Mouse (Mus musculus) layer of hippocampus, adult 8-10 months (tissue): ENCODE results near the gene Lrmda. TPM values are rescaled to one million over a fixed set of nuclear protein-coding genes. Genes with fewer than 3 reads are reported as not detected.

Experiments used
- DNase-seq, 2 experiments: peaks; one replicate each; pipeline ENCODE4 v3.0.0; 2022; ENCODE audit warnings: low spot score in 2 of 2
- microRNA-seq, 2 experiments: library from miRNA; unstranded; fragments of <30 nt; microRNA quantifications; one replicate each; pipeline ENCODE4 v1.2.0; 2022
- total RNA-seq, 4 experiments: library from RNA; stranded (reverse); gene quantifications; 2 replicates each; pipeline ENCODE4 v1.2.4; 2022

Lrmda gene
- total RNA-seq, 4 experiments from 2014 or later = 0.59 to 4.9 (median 1.8) TPM

DNA sequence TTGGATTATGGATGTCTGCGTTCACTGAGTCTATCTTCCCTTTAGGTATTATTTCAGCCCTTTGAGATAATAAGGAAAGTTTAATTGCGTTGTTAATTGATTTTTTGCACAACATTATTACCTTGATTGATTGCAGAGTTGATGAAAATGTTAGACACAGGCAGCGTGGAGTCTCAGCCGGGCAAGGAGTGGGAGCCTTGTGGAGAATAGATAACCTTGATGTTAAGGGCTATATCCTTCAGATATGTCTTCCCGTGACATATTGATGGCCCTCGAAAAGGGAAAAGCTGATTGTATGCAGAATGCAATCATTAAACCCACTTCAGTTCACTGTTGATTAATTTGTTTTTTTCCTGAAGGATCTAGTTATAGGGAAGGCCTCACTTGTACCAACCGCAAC, 1021.5 kb downstream of the Lrmda start:
- DNase-seq = no peak

DNA sequence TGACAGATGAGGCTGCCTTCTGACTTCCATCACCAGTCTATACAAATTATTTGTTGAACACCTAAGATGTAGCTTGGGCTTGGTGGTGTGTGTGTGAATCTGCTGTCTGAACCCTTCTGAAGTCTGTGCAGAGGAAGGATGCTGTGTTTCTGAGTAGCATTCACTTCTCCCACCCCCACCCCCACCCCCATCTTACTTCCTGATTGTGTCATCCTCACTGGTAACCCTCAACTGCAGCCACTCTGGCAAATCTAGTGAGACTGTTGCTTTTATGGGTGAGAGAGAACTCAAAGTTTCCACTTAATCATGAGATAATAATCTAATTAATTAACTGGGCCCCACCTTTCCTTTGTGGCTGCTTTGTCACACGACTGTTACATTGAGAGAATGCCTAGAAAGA, 1025.8 kb downstream of the Lrmda start:
- no peak for DNase-seq

DNA sequence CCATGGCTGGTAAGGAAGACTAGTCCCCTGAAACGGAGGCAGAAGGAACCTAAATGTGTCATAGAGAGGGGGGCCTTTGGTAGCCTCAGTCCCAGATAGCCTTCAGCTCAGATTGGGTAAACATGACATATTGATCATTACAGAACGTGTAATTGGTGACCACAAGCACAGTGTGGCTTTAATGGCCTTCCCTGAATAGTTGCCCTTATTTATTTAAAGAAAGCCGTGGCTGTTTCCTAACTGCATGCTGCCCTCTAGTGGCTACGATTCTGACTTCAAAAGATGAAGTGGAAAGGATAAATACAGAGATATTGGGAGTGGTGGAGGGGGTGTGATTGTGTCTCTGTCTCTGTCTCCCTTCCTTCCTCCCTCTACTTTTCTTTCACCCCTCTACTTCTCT, 1026.8 kb downstream of the Lrmda start:
- peak; percentile 45 to 76 for DNase-seq

DNA sequence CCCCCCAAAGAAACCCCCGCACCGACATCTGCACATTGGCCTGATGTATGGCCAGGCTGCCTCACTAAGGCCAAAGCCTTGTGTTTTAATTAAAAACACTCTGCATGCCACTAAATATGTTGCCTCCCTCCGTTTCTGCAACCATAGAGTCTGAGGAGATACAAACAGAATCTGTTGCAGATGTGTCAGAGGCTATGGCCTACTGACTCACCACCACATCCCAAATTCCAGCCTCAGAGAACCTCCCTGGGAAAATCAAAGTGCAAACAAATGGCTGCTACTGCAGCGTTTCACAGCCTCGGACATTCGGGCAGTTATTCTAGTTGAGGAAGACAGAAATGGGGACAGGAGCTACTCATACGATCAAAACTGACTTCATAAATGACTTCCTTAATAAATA, 1031.9 kb downstream of the Lrmda start:
- DNase-seq = no peak

DNA sequence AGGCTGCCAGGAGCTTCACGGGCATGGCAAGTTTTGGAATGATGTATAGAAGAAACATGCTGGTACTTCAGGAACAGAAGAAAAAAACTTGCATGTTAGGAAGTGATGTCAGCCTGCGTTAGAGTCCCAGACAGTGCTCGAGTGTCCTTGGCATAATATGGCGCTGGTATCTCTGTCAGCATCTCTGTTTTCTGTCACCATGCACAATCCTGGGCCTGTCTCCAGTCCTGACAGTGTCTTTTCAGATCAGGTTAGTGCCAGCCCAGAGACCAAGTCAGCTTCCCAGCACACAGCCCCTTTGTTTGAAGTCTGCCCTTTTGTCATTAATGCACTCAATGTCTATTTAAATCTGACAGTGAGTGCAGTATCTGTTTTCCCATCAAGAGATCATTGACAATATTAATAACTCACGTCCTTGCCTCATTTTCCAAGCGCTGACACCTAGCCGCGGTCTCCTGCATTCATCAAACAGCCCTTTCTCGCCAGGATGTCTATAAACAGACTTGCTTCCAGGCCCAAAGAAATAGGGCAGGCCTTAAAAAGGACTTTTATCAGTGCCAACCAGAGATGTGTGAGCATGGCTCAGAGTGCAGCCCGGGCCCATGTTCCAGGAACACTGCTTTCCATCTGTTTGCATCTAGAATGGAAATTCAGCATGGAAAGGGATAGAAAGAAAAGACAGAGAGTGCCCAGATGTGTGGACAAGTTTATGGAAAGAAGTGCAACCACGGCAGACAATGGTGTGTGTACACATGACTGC, 1033.5 kb downstream of the Lrmda start:
- DNase-seq = no peak

DNA sequence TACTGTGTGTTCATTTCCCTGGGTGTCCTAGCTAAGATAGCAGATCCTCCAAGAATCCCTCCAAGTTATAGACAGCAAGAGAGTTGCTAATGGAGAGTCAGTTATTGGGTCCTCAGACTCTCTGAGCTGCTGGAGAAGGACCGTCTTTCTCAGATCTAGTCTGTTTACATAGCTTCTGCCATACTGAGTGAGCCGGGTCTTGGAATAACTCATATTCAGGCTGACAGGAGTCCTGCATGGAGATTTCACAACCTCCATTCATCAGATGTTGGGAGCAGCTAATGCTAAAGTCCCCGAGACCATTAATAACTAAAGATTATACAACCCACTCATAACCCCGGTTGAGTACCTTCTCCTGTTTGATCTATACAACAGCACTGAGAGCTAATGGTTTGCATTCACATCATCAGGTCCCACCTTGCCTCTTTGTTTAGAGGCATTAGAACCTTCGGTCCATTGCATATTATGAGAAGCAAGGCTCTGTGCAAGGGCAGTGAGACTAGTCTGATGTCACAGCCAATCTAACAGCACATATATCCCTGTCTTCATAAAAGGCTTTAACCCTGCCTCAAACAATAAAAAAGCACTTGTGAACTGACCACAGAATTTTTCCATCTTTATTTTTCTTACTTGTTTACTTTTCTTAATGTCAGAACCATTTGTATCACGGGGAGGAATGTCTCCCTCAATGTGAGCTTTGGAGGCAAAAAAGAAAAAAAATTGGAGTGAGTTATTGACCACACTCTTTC, 1037.9 kb downstream of the Lrmda start:
- no peak for DNase-seq

DNA sequence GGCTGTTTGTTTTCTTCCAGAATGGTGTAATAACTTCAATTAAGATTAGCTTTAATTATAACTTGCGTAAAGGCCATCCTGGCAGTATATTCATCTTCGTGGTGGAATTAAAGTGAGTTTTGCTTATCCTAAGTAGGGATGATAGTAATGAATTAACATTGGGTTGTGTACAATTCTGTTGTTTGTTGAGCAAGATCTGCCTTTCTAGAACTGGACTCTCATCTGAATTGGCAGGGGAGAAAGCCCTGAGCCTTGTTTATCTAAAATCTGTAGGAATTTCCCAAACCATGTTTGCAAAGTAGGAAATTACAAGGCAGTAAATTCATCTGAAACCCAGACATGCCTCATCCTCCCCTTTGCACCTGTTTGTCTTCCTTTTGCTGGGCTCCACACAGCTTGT, 1038.5 kb downstream of the Lrmda start:
- DNase-seq = no peak

DNA sequence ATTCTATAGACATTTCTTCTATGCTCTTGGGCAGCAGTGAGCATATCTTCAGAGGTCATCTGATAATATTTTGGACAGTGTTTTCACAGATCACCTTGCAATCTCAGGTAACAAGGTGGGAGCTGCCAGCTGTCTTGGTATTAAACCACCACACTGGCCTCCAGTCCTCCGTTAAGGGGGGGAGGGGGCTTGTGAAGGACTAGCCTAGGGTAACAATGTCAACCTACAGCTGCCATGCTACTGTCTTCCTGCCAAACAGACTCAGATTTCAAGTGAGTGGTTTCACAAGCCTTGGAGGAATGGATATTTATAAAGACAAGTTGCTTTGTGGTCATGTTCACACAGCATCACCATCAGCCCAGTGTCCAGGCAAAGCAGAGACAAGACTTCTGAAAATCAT, 1059.2 kb downstream of the Lrmda start:
- DNase-seq = no peak

DNA sequence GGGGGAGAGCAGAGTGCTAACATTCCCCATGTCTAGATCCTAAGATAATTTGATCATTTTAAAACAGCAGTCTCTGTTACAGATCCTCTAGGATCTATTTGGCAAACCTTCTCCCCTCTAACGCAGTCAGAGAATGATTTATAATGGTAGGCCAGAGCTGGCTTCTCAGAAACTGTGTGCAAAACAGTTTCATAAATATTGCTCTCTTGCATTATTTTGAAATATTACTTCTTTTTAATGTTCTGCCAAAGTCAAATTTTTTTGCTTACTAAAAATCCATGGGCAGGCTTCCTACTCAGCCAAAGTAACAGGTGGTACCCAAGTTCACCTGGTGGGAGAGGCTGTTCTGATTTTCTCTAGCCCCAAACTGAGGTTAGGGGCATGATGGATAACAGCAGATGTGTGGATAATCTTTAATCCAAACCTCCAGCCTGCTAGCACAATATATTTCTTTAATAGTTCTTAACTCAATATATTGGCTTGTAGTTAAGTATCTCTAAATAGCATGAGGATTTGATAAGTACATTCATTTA, 1064.8 kb downstream of the Lrmda start:
- DNase-seq = no peak

DNA sequence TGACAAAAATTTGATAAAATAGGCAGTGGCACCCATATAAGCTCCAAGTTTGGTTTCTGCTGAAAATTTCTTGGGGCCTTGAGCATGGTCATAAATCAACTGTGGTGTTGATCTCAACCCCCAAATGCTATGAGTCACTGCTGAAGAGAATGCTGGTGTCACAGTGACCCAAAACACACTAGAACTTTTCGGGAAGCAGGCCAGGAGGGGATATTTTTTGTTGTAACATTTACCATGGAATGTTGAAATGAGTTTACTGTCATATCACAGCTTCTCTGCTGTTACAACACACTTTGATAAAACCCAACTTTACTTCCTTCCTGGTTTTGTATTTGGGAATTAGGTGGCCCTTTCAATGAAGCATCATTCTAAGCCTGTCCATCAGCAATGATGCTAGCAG, 1065.3 kb downstream of the Lrmda start:
- DNase-seq = no peak

DNA sequence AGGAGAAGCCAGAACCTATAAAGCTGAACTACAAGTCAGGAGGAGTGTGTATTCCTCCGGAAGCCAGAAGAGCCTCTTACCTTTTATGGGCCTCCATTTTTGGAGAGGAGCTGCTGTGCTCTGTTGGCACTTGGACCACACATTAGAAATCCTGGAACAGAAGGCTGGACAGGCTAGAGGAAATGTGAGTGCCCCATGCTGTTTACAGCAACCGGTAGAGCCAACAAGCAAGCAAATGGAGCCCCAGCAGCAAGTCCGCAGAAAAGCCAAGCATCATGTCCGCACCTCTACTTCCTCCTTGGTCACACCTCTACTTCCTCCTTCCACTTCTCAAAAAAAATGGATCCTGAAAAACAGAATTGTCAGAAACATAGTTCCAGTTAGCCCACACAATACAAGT, 1073.8 kb downstream of the Lrmda start:
- no peak for DNase-seq

DNA sequence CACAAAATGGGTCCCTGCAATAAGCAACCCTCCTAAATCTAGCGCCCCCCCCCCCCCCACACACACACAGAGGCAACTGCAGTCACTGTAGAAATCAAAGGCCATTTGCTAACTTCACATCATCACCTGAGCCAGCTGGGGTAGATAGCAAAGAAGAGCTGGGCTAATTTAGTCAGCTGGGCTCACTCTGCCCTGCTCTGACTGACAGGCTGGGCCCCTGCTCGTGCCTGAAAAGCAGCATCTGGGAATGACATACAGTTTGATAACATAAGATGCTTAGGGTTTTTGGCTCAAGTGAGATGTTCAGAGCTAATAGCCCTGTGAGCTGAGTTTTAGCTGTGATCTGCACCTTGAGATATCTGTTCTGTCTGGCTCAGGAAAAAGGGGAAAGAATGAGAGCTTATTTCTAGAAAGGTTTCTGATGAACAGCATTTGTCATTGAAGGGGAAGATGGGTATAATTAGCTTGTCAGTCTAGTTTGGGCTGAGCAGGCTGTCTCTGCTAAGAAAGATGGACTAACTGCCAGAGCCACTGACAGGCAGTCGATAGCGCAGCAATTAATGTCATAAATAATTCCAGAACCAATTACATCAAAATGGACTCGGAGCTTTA, 1075.1 kb downstream of the Lrmda start:
- no peak for DNase-seq

DNA sequence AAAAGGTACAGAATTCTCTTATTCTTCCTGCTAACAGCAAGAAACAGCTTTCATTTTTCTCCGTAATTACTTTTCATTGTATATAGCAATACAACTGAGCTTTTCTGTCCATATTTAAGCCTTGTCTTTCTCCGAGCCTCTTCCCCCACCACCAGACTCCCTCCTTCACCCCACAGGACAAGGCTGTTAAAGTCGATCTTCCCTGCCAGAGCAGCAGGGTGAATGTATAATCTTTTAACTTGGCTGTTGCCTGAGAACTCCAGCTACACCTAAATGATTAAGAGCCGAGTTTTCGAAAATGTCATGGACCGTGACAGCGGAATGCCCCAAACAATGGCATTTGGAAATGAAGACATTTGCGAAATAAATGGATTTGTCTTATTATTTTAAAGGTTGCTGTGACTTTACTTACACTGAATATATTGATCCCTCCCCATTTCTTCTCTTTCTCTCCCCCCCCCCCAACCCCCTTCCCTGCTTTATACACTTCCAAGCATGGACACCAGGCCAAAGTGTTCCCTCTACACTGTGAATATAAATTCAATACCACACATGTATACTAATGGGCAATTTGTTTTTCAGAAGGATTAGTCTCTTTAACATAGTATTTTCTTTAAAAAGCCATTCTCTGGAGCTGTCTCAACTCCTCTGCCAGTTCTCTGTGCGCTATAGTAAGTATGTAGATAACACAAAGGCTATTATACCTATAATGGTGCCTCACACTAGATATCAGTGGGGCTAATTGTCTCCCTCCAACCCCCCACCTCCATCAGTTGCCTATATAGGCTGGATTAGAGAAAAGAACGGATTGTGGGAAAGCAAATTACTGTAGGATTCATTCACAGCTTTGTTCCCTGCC, 1075.9 kb downstream of the Lrmda start:
- no peak for DNase-seq

DNA sequence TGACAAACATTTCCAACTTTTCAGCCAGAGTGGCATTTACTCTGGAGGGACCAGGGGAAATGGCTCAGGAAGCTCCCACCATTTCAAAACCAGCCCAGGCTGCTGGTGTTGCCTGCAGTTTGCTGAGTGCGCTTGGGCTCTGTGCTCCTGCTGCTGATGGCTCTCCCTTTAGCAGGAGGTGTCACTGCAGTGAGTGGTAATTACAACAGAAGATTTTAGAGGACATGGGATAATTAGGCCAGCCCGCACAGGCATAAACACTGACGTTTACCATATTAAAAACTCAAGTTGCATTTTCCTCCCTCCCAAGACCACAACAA, 1076.5 kb downstream of the Lrmda start:
- no peak for DNase-seq

DNA sequence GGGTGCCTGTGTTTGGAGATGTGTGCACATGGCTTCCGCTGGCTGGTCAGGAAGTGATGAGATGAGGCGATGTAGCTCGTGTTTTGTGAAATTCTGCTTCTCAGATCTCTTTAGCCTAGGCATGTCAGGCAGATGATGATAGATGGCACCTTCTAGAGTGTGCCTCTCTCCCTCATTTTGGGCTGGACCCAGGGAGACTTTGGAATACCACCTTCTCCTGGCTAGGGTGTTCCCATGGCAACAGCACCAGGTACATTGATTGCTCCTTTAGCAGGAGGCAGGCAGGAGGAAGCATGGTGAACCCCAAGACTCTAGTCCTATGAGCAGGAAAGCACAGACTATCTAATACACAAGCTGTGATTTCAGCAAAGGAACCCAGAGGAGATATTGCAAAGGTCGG, 1076.9 kb downstream of the Lrmda start:
- DNase-seq = no peak

Small RNAs within 50 kb of the gene (microRNA-seq; reads per million reads assigned to microRNA genes)
- gene Gm27532 = 0 reads per million in 2 experiments

Other genes with a start within 250 kb of the Lrmda start
- 100 to 1,000 TPM; 231 to 244 (median 241) TPM for gene Vdac2, start 194.5 kb upstream of the Lrmda start, total RNA-seq
- 10 to 100 TPM; 25.9 to 34.4 (median 29.7) TPM for gene Comtd1, start 170.7 kb upstream of the Lrmda start, total RNA-seq
- gene Zfp503, start 30.1 kb upstream of the Lrmda start, total RNA-seq = 1 to 10 TPM; 2.5 to 3.4 (median 3.1) TPM